Mouse (Mus musculus) liver, embryonic 16.5 days (tissue): ENCODE results near the gene Arntl. TPM values are rescaled to one million over a fixed set of nuclear protein-coding genes. Genes with fewer than 3 reads are reported as not detected.
A peak's percentile ranks its signal among the peaks of the same experiment; 100 is the strongest.
"Not testable (repeated sequence)": the region's sequence is repeated elsewhere in the genome, so short reads cannot be mapped to it uniquely, and the experiment has no call there.

ENCODE experiments used
- ATAC-seq: fragments of 200-750 bp; cut with Nextera tagmentation; 2 replicates; pipeline ENCODE4 v1.8.0; 2017; ENCODE audit warnings: low read depth, mild to moderate bottlenecking, moderate number of reproducible peaks, moderate library complexity
- H3K27ac ChIP-seq: fragments of 300-500 bp; sonication (generic); 2 replicates; pipeline ENCODE4 v1.5.1; 2014; ENCODE audit warnings: mild to moderate bottlenecking, low read length
- H3K27me3 ChIP-seq: fragments of 300-500 bp; sonication (generic); 2 replicates; pipeline ENCODE4 v1.6.1; 2014; ENCODE audit warnings: low read depth, low read length, mixed read lengths; ENCODE audit not compliant: control insufficient read depth, insufficient read depth
- H3K36me3 ChIP-seq: fragments of 300-500 bp; sonication (generic); 2 replicates; pipeline ENCODE4 v1.6.1; 2014; ENCODE audit warnings: mild to moderate bottlenecking; ENCODE audit not compliant: control insufficient read depth, insufficient read depth
- H3K4me1 ChIP-seq: fragments of 300-500 bp; sonication (generic); 2 replicates; pipeline ENCODE4 v1.6.1; 2014; ENCODE audit warnings: low read depth, low read length, mixed read lengths; ENCODE audit not compliant: control insufficient read depth
- H3K4me2 ChIP-seq: fragments of 300-500 bp; sonication (generic); 2 replicates; pipeline ENCODE4 v1.6.1; 2014; ENCODE audit warnings: low read depth, low read length, mixed read lengths
- H3K4me3 ChIP-seq: fragments of 300-500 bp; sonication (generic); 2 replicates; pipeline ENCODE4 v1.5.1; 2014; ENCODE audit warnings: low read depth, mild to moderate bottlenecking, low read length
- H3K9ac ChIP-seq: fragments of 300-500 bp; sonication (generic); 2 replicates; pipeline ENCODE4 v1.6.1; 2014; ENCODE audit warnings: low read depth, low read length
- H3K9me3 ChIP-seq: fragments of 300-500 bp; sonication (generic); replicated peaks from 2 replicates; pipeline ENCODE4 v1.6.1; 2016; ENCODE audit warnings: low read length; ENCODE audit not compliant: control insufficient read depth
- WGBS: fragments of 180-500 bp; shearing (Covaris S2); extraction: QIAGEN DNeasy Blood & Tissue Kit; methylation state at CpG from one replicate; pipeline ENCODE4 v1.1.7; 2014; ENCODE audit not compliant: insufficient replicate concordance; 5-methylcytosine and 5-hydroxymethylcytosine counted together
- polyA plus RNA-seq: library from polyadenylated mRNA; unstranded; fragments of >200 nt; fragmentation: Nextera tagmentation; extraction: Ambion mirVana; gene quantifications from 2 replicates; pipeline ENCODE4 v1.2.1, GENCODE M21; 2015

Arntl gene
- polyA plus RNA-seq, 1 experiment from 2014 or later, result 9.7 TPM

- H3K27me3 ChIP-seq, result no peaks in the 10 kb centered on the region
- ATAC-seq, result peak; percentile 40; the same call in 1 of the 2 replicates
- no peaks in the 10 kb centered on the region for H3K9me3 ChIP-seq
- no peak overlapping the region for H3K4me3 ChIP-seq
- WGBS, result 70% methylated on average over 7 of the region's 7 CpGs
- H3K4me1 ChIP-seq, result no peaks in the 10 kb centered on the region; the same call in 1 of the 2 replicates
- no peaks in the 10 kb centered on the region for H3K36me3 ChIP-seq
- H3K27ac ChIP-seq, result no peak overlapping the region
- H3K4me2 ChIP-seq, result no peak overlapping the region
- no peak overlapping the region for H3K9ac ChIP-seq
These were observed 46.6 kb downstream of the Arntl start for GRCm38 (mm10) chr7:113253777-113254405.

GRCm38 (mm10) chr7:113256046-113256445 lies 48.8 kb downstream of the Arntl start:
- H3K4me3 ChIP-seq, result no peak overlapping the region
- no peak overlapping the region for H3K27ac ChIP-seq

GRCm38 (mm10) chr7:113258430-113258829 lies 51.2 kb downstream of the Arntl start:
- Histone ChIP-seq H3K36me3 (no peaks in the 10 kb centered on the region), H3K4me2 (no peak overlapping the region), H3K4me1 (no peaks in the 10 kb centered on the region), H3K9ac (no peak overlapping the region), H3K4me3 (no peak overlapping the region), H3K27ac (no peak overlapping the region), H3K27me3 (no peaks in the 10 kb centered on the region), H3K9me3 (no peaks in the 10 kb centered on the region)
- WGBS, result 38% methylated on average over 4 of the region's 4 CpGs
- no peak for ATAC-seq

More at GRCm38 (mm10) chr7:113256046-113256445, 48.8 kb downstream of the Arntl start:
- H3K4me1 ChIP-seq, result no peaks in the 10 kb centered on the region
- no peak for ATAC-seq
- no peak overlapping the region for H3K9ac ChIP-seq
- WGBS, result 20% methylated on average over 4 of the region's 4 CpGs
- H3K27me3 ChIP-seq, result no peaks in the 10 kb centered on the region
- no peaks in the 10 kb centered on the region for H3K36me3 ChIP-seq
- no peaks in the 10 kb centered on the region for H3K9me3 ChIP-seq
- no peak overlapping the region for H3K4me2 ChIP-seq

- H3K9ac ChIP-seq, result no peak overlapping the region
- no peaks in the 10 kb centered on the region for H3K36me3 ChIP-seq
- WGBS, result 50% methylated on average over 21 of the region's 21 CpGs
- ATAC-seq, result peak; percentile 86
- no peak overlapping the region for H3K4me2 ChIP-seq
- H3K27ac ChIP-seq, result no peak overlapping the region
- H3K27me3 ChIP-seq, result no peaks in the 10 kb centered on the region
- H3K9me3 ChIP-seq, result no peaks in the 10 kb centered on the region
- no peaks in the 10 kb centered on the region for H3K4me1 ChIP-seq
- H3K4me3 ChIP-seq, result no peak overlapping the region
These were observed 53.3 kb downstream of the Arntl start for GRCm38 (mm10) chr7:113260321-113261167.

- Histone ChIP-seq H3K36me3 (no peaks in the 10 kb centered on the region), H3K27ac (no peak overlapping the region), H3K4me2 (no peak overlapping the region), H3K9ac (no peak overlapping the region), H3K4me3 (no peak overlapping the region), H3K4me1 (no peaks in the 10 kb centered on the region), H3K27me3 (no peaks in the 10 kb centered on the region), H3K9me3 (no peaks in the 10 kb centered on the region)
- WGBS, result 59% methylated on average over 3 of the region's 3 CpGs
- no peak for ATAC-seq
These were observed 54.4 kb downstream of the Arntl start for GRCm38 (mm10) chr7:113261690-113262089.

GRCm38 (mm10) chr7:113262510-113263467 lies 55.5 kb downstream of the Arntl start:
- H3K4me2 ChIP-seq, H3K9me3 ChIP-seq, H3K9ac ChIP-seq, H3K27ac ChIP-seq, H3K27me3 ChIP-seq, H3K4me1 ChIP-seq, ATAC-seq, H3K4me3 ChIP-seq, H3K36me3 ChIP-seq: not testable (repeated sequence)
- 38% methylated on average over 14 of the region's 14 CpGs for WGBS

GRCm38 (mm10) chr7:113263990-113264389 lies 56.7 kb downstream of the Arntl start:
- Histone ChIP-seq H3K4me2 (no peak overlapping the region), H3K9ac (no peak overlapping the region), H3K4me3 (no peak overlapping the region), H3K9me3 (no peaks in the 10 kb centered on the region), H3K36me3 (no peaks in the 10 kb centered on the region), H3K27me3 (no peaks in the 10 kb centered on the region), H3K4me1 (no peaks in the 10 kb centered on the region), H3K27ac (no peak overlapping the region)
- WGBS, result 65% methylated on average over 1 of the region's 1 CpGs
- ATAC-seq, result no peak

- 63% methylated on average over 9 of the region's 9 CpGs for WGBS
- H3K4me3 ChIP-seq, result no peak overlapping the region
- no peaks in the 10 kb centered on the region for H3K4me1 ChIP-seq
- ATAC-seq, result no peak
- no peak overlapping the region for H3K4me2 ChIP-seq
- no peak overlapping the region for H3K9ac ChIP-seq
- H3K9me3 ChIP-seq, result no peaks in the 10 kb centered on the region
- no peak overlapping the region for H3K27ac ChIP-seq
- no peaks in the 10 kb centered on the region for H3K36me3 ChIP-seq
- H3K27me3 ChIP-seq, result no peaks in the 10 kb centered on the region
These were observed 61.0 kb downstream of the Arntl start for GRCm38 (mm10) chr7:113268287-113268686.
